Mouse (Mus musculus): ENCODE measurements around the gene Mxd4. TPM values are rescaled to one million over a fixed set of nuclear protein-coding genes. Genes with fewer than 3 reads are reported as not detected.

Gene Mxd4
- total RNA-seq (2018; cell fraction: chromatin; rRNA removed) = 10 to 100 TPM in 15 of 26 experiments, 1 to 10 TPM in 11; 2.4 to 76.8 (median 12.6) TPM
- 10 to 100 TPM in 25 of 26 experiments, 1 to 10 TPM in 1; 7.0 to 65.5 (median 17.4) TPM for total RNA-seq (2018; cell fraction: cytosol; rRNA removed)
- total RNA-seq (2018; cell fraction: nucleus; rRNA removed) = 10 to 100 TPM in 16 of 26 experiments, 1 to 10 TPM in 10; 5.2 to 65.4 (median 12.5) TPM
- 14.0 to 47.5 TPM (median 34.3 TPM) in 3 replicates for polyA plus RNA-seq (2018)

GRCm38 (mm10) chr5:34187601-34188316 lies at the start of gene Mxd4:
Mxd4 (minus strand) TSS chr5:34187720.
- WGBS (ENCODE audit: missing documents) = 1% methylated on average over 55 of the region's 60 CpGs

GRCm38 (mm10) chr5:34235898-34236420 lies 48.4 kb upstream of the Mxd4 start:
- H3K4me3 ChIP-seq (ENCODE audit: inconsistent target) = no peak overlapping the region
- 55% methylated on average over 9 of the region's 10 CpGs for WGBS (ENCODE audit: missing documents)
- no peak overlapping the region for H3K27ac ChIP-seq
- peaks cover 5% of the 10 kb centered on the region; the same call in 1 of the 2 replicates for H3K79me2 ChIP-seq (ENCODE audit: inconsistent target)
- H3K36me3 ChIP-seq (ENCODE audit: inconsistent target) = no peaks in the 10 kb centered on the region

More at GRCm38 (mm10) chr5:34187601-34188316, at the start of gene Mxd4:
- Histone ChIP-seq H3K36me3 (ENCODE audit: inconsistent target) (peaks cover 9% of the 10 kb centered on the region; the same call in 1 of the 2 replicates), H3K79me2 (ENCODE audit: inconsistent target) (peaks cover 22% of the 10 kb centered on the region; the same call in 1 of the 2 replicates), H3K4me3 (ENCODE audit: inconsistent target) (peak within 1 kb of the TSS; percentile 58), H3K27ac (peak within 1 kb of the TSS; percentile 55)

GRCm38 (mm10) chr5:34235056-34235455 lies 47.5 kb upstream of the Mxd4 start:
- no peak overlapping the region for H3K4me3 ChIP-seq (ENCODE audit: inconsistent target)
- WGBS (ENCODE audit: missing documents) = 98% methylated on average over 4 of the region's 4 CpGs

GRCm38 (mm10) chr5:34233221-34233515 lies 45.6 kb upstream of the Mxd4 start:
- 81% methylated on average over 6 of the region's 6 CpGs for WGBS (ENCODE audit: missing documents)
- H3K36me3 ChIP-seq (ENCODE audit: inconsistent target) = no peaks in the 10 kb centered on the region
- H3K27ac ChIP-seq = peak overlapping the region; percentile 73
- H3K79me2 ChIP-seq (ENCODE audit: inconsistent target) = no peaks in the 10 kb centered on the region; the same call in 1 of the 2 replicates
- no peak overlapping the region for H3K4me3 ChIP-seq (ENCODE audit: inconsistent target)

More at GRCm38 (mm10) chr5:34235056-34235455, 47.5 kb upstream of the Mxd4 start:
- H3K79me2 ChIP-seq (ENCODE audit: inconsistent target) = peaks cover 4% of the 10 kb centered on the region; the same call in 1 of the 2 replicates
- H3K36me3 ChIP-seq (ENCODE audit: inconsistent target) = no peaks in the 10 kb centered on the region
- no peak overlapping the region for H3K27ac ChIP-seq

- Histone ChIP-seq H3K79me2 (ENCODE audit: inconsistent target) (no peaks in the 10 kb centered on the region; the same call in 1 of the 2 replicates), H3K27ac (peak overlapping the region; percentile 73), H3K36me3 (ENCODE audit: inconsistent target) (no peaks in the 10 kb centered on the region), H3K4me3 (ENCODE audit: inconsistent target) (no peak overlapping the region)
- WGBS (ENCODE audit: missing documents) = 35% methylated on average over 8 of the region's 8 CpGs
Measured at GRCm38 (mm10) chr5:34232481-34233220, 45.1 kb upstream of the Mxd4 start.

- WGBS (ENCODE audit: missing documents) = 15% methylated on average over 6 of the region's 6 CpGs
- peak overlapping the region; percentile 73 for H3K27ac ChIP-seq
Measured at GRCm38 (mm10) chr5:34231901-34232300, 44.4 kb upstream of the Mxd4 start.

GRCm38 (mm10) chr5:34230599-34231485 lies 43.3 kb upstream of the Mxd4 start:
- WGBS (ENCODE audit: missing documents) = 47% methylated on average over 9 of the region's 9 CpGs
- H3K27ac ChIP-seq = peak overlapping the region; percentile 73
- no peaks in the 10 kb centered on the region for H3K36me3 ChIP-seq (ENCODE audit: inconsistent target)
- no peak overlapping the region for H3K4me3 ChIP-seq (ENCODE audit: inconsistent target)
- H3K79me2 ChIP-seq (ENCODE audit: inconsistent target) = no peaks in the 10 kb centered on the region

More at GRCm38 (mm10) chr5:34231901-34232300, 44.4 kb upstream of the Mxd4 start:
- Histone ChIP-seq H3K79me2 (ENCODE audit: inconsistent target) (no peaks in the 10 kb centered on the region), H3K4me3 (ENCODE audit: inconsistent target) (no peak overlapping the region), H3K36me3 (ENCODE audit: inconsistent target) (no peaks in the 10 kb centered on the region)

- no peaks in the 10 kb centered on the region for H3K79me2 ChIP-seq (ENCODE audit: inconsistent target)
- H3K4me3 ChIP-seq (ENCODE audit: inconsistent target) = no peak overlapping the region
- WGBS (ENCODE audit: missing documents) = 98% methylated on average over 5 of the region's 5 CpGs
- H3K36me3 ChIP-seq (ENCODE audit: inconsistent target) = no peaks in the 10 kb centered on the region
- no peak overlapping the region for H3K27ac ChIP-seq
Measured at GRCm38 (mm10) chr5:34229503-34229902, 42.0 kb upstream of the Mxd4 start.

- Histone ChIP-seq H3K36me3 (ENCODE audit: inconsistent target) (no peaks in the 10 kb centered on the region), H3K27ac (no peak overlapping the region), H3K79me2 (ENCODE audit: inconsistent target) (no peaks in the 10 kb centered on the region), H3K4me3 (ENCODE audit: inconsistent target) (no peak overlapping the region)
- WGBS (ENCODE audit: missing documents) = 97% methylated on average over 2 of the region's 2 CpGs
Measured at GRCm38 (mm10) chr5:34225516-34225915, 38.0 kb upstream of the Mxd4 start.

GRCm38 (mm10) chr5:34224515-34224914 lies 37.0 kb upstream of the Mxd4 start:
- Histone ChIP-seq H3K27ac (no peak overlapping the region), H3K4me3 (ENCODE audit: inconsistent target) (no peak overlapping the region), H3K36me3 (ENCODE audit: inconsistent target) (no peaks in the 10 kb centered on the region), H3K79me2 (ENCODE audit: inconsistent target) (no peaks in the 10 kb centered on the region)
- WGBS (ENCODE audit: missing documents) = 77% methylated on average over 5 of the region's 5 CpGs

GRCm38 (mm10) chr5:34220001-34220400 lies 32.5 kb upstream of the Mxd4 start:
- H3K27ac ChIP-seq = no peak overlapping the region
- H3K79me2 ChIP-seq (ENCODE audit: inconsistent target) = no peaks in the 10 kb centered on the region
- WGBS (ENCODE audit: missing documents) = 86% methylated on average over 4 of the region's 4 CpGs
- H3K4me3 ChIP-seq (ENCODE audit: inconsistent target) = no peak overlapping the region
- no peaks in the 10 kb centered on the region for H3K36me3 ChIP-seq (ENCODE audit: inconsistent target)

- Histone ChIP-seq H3K36me3 (ENCODE audit: inconsistent target) (no peaks in the 10 kb centered on the region), H3K4me3 (ENCODE audit: inconsistent target) (no peak overlapping the region), H3K79me2 (ENCODE audit: inconsistent target) (no peaks in the 10 kb centered on the region), H3K27ac (no peak overlapping the region)
- WGBS (ENCODE audit: missing documents) = 79% methylated on average over 3 of the region's 5 CpGs
Measured at GRCm38 (mm10) chr5:34218672-34219071, 31.2 kb upstream of the Mxd4 start.

GRCm38 (mm10) chr5:34217756-34218155 lies 30.2 kb upstream of the Mxd4 start:
- no peaks in the 10 kb centered on the region for H3K79me2 ChIP-seq (ENCODE audit: inconsistent target)
- WGBS (ENCODE audit: missing documents) = 89% methylated on average over 7 of the region's 9 CpGs
- no peaks in the 10 kb centered on the region for H3K36me3 ChIP-seq (ENCODE audit: inconsistent target)
- no peak overlapping the region for H3K4me3 ChIP-seq (ENCODE audit: inconsistent target)
- no peak overlapping the region for H3K27ac ChIP-seq

GRCm38 (mm10) chr5:34216025-34216424 lies 28.5 kb upstream of the Mxd4 start:
- WGBS (ENCODE audit: missing documents) = 97% methylated on average over 7 of the region's 7 CpGs
- Histone ChIP-seq H3K36me3 (ENCODE audit: inconsistent target) (no peaks in the 10 kb centered on the region), H3K4me3 (ENCODE audit: inconsistent target) (no peak overlapping the region), H3K27ac (no peak overlapping the region), H3K79me2 (ENCODE audit: inconsistent target) (no peaks in the 10 kb centered on the region)

Data from macrophage (primary cell).